Mouse (Mus musculus) small intestine, adult 2 months (tissue): ENCODE measurements around the gene Map2k4.

ENCODE experiments used
- CTCF ChIP-seq: fragments of 200-500 bp; IDR thresholded peaks from 2 replicates; pipeline ENCODE4 v1.5.1; 2012; ENCODE audit warnings: low read depth, mild to moderate bottlenecking, control low read depth, inconsistent platforms, low read length, moderate library complexity, mixed read lengths; ENCODE audit not compliant: insufficient replicate concordance, insufficient read length; ENCODE audit errors: extremely low read depth
- POLR2A ChIP-seq: fragments of 200-500 bp; IDR thresholded peaks from 2 replicates; pipeline ENCODE4 v1.6.1; 2012; ENCODE audit warnings: low read depth, mild to moderate bottlenecking, control low read depth, inconsistent platforms, low read length, moderate library complexity

DNA sequence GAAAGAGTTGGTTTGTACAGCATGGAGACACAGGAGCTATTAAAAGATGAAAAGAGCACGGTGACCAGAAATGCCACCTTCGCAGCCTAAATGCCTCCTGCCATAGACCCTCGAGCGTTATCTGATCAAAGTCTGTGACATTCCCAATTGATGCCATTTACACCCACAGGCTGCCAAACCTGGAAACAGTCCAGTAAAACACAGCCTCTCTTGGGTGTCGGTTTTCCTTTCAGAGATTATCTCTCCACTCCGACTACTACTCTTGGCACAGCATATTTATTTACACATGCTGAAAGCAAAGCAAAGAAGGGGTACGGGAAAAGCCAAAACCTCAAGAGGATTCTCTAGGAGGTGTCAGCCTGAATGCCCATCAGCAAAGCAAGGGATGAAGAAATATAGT is 136.7 kb downstream of the Map2k4 start:
- TF ChIP-seq POLR2A, result no peak
- no peak for TF ChIP-seq CTCF
